Mouse (Mus musculus) midbrain, embryonic 16.5 days (tissue): ENCODE measurements at regions not wholly inside any gene's neighbourhood (a gene's known extent, or its start where the extent isn't known, plus 50 kb on each side); places are given as distances from the start of the nearest gene placed in this dataset.

ENCODE experiments used
- ATAC-seq: fragments of 200-750 bp; cut with Nextera tagmentation; 2 replicates; pipeline ENCODE4 v1.8.0; 2017; ENCODE audit warnings: moderate TSS enrichment
- H3K27ac ChIP-seq: fragments of 300-500 bp; sonication (generic); 2 replicates; pipeline ENCODE4 v1.5.1; 2014; ENCODE audit warnings: mild to moderate bottlenecking, low read length, mixed read lengths
- H3K27me3 ChIP-seq: fragments of 300-500 bp; sonication (generic); 2 replicates; pipeline ENCODE4 v1.6.1; 2014; ENCODE audit warnings: low read depth, low read length, mixed read lengths; ENCODE audit not compliant: control insufficient read depth, insufficient read depth
- H3K36me3 ChIP-seq: fragments of 300-500 bp; sonication (generic); 2 replicates; pipeline ENCODE4 v1.6.1; 2014; ENCODE audit warnings: mild to moderate bottlenecking, low read length, moderate library complexity, mixed read lengths; ENCODE audit not compliant: control insufficient read depth, insufficient read depth
- H3K4me1 ChIP-seq: fragments of 300-500 bp; sonication (generic); 2 replicates; pipeline ENCODE4 v1.6.1; 2014; ENCODE audit warnings: mild to moderate bottlenecking, low read length, mixed read lengths; ENCODE audit not compliant: control insufficient read depth, insufficient read depth
- H3K4me2 ChIP-seq: fragments of 300-500 bp; sonication (generic); 2 replicates; pipeline ENCODE4 v1.6.1; 2014; ENCODE audit warnings: mild to moderate bottlenecking, low read length, mixed read lengths
- H3K4me3 ChIP-seq: fragments of 300-500 bp; sonication (generic); 2 replicates; pipeline ENCODE4 v1.5.1; 2014; ENCODE audit warnings: low read depth, mild to moderate bottlenecking, low read length, moderate library complexity, mixed read lengths
- H3K9ac ChIP-seq: fragments of 300-500 bp; sonication (generic); 2 replicates; pipeline ENCODE4 v1.6.1; 2014; ENCODE audit warnings: low read depth, low read length, mixed read lengths
- H3K9me3 ChIP-seq: fragments of 300-500 bp; sonication (generic); replicated peaks from 2 replicates; pipeline ENCODE4 v1.6.1; 2014; ENCODE audit warnings: mild to moderate bottlenecking, low read length, mixed read lengths; ENCODE audit not compliant: control insufficient read depth, poor library complexity, severe bottlenecking
- WGBS: fragments of 180-500 bp; shearing (Covaris S2); extraction: QIAGEN DNeasy Blood & Tissue Kit; methylation state at CpG from one replicate; pipeline ENCODE4 v1.1.7; 2014; 5-methylcytosine and 5-hydroxymethylcytosine counted together

- Histone ChIP-seq H3K27me3 (0 out of 2 replicates have a peak, but pooled peaks cover 2% of the 10 kb centered on the region), H3K4me1 (peaks cover 12% of the 10 kb centered on the region), H3K4me3 (no peak overlapping the region), H3K4me2 (peak overlapping the region; percentile 31), H3K36me3 (no peaks in the 10 kb centered on the region), H3K27ac (no peak overlapping the region), H3K9me3 (no peaks in the 10 kb centered on the region), H3K9ac (no peak overlapping the region)
- 24% methylated on average over 3 of the region's 3 CpGs for WGBS
- ATAC-seq = no peak
These were observed 261.0 kb downstream of the Fzd1 start for GRCm38 (mm10) chr5:4496907-4497200.

- H3K9ac ChIP-seq = no peak overlapping the region
- 0 out of 2 replicates have a peak, but pooled peaks cover 2% of the 10 kb centered on the region for H3K27me3 ChIP-seq
- H3K27ac ChIP-seq = no peak overlapping the region
- peak; percentile 84 for ATAC-seq
- H3K4me2 ChIP-seq = peak overlapping the region; percentile 31
- 8% methylated on average over 20 of the region's 20 CpGs for WGBS
- H3K4me3 ChIP-seq = no peak overlapping the region
- H3K4me1 ChIP-seq = peaks cover 12% of the 10 kb centered on the region
- no peaks in the 10 kb centered on the region for H3K36me3 ChIP-seq
- H3K9me3 ChIP-seq = no peaks in the 10 kb centered on the region
These were observed 261.5 kb downstream of the Fzd1 start for GRCm38 (mm10) chr5:4496132-4496906.

GRCm38 (mm10) chr5:4495482-4495881, 262.4 kb downstream of the Fzd1 start:
- Histone ChIP-seq H3K27ac (no peak overlapping the region), H3K27me3 (0 out of 2 replicates have a peak, but pooled peaks cover 2% of the 10 kb centered on the region), H3K4me1 (peaks cover 12% of the 10 kb centered on the region), H3K4me2 (no peak overlapping the region), H3K4me3 (no peak overlapping the region), H3K9ac (no peak overlapping the region), H3K36me3 (no peaks in the 10 kb centered on the region), H3K9me3 (no peaks in the 10 kb centered on the region)
- 43% methylated on average over 6 of the region's 6 CpGs for WGBS
- peak; percentile 61; the same call in 1 of the 2 replicates for ATAC-seq

- H3K4me3 ChIP-seq = no peak overlapping the region
These were observed 271.3 kb downstream of the Fzd1 start for GRCm38 (mm10) chr5:4486391-4487132.

GRCm38 (mm10) chr5:4485542-4486390, 272.1 kb downstream of the Fzd1 start:
- Histone ChIP-seq H3K4me2 (0 out of 2 replicates have a peak overlapping the region, but pooled peaks have one; percentile 29), H3K9ac (no peak overlapping the region), H3K9me3 (no peaks in the 10 kb centered on the region), H3K27ac (peak overlapping the region; percentile 62), H3K27me3 (no peaks in the 10 kb centered on the region), H3K4me1 (peaks cover 21% of the 10 kb centered on the region), H3K36me3 (no peaks in the 10 kb centered on the region), H3K4me3 (no peak overlapping the region)
- ATAC-seq = peak; percentile 90
- WGBS = 19% methylated on average over 10 of the region's 10 CpGs

More at GRCm38 (mm10) chr5:4486391-4487132, 271.3 kb downstream of the Fzd1 start:
- ATAC-seq = peak; percentile 69
- H3K36me3 ChIP-seq = no peaks in the 10 kb centered on the region
- no peak overlapping the region for H3K9ac ChIP-seq
- 77% methylated on average over 4 of the region's 4 CpGs for WGBS
- no peaks in the 10 kb centered on the region for H3K9me3 ChIP-seq
- H3K27ac ChIP-seq = peak overlapping the region; percentile 62; the same call in 1 of the 2 replicates
- no peaks in the 10 kb centered on the region for H3K27me3 ChIP-seq
- no peak overlapping the region for H3K4me2 ChIP-seq
- peaks cover 21% of the 10 kb centered on the region for H3K4me1 ChIP-seq

GRCm38 (mm10) chr5:4484780-4485179, 273.1 kb downstream of the Fzd1 start:
- Histone ChIP-seq H3K4me1 (peaks cover 21% of the 10 kb centered on the region), H3K9ac (peak overlapping the region; percentile 5; the same call in 1 of the 2 replicates), H3K4me2 (no peak overlapping the region), H3K36me3 (no peaks in the 10 kb centered on the region), H3K4me3 (no peak overlapping the region), H3K27ac (peak overlapping the region; percentile 79), H3K9me3 (no peaks in the 10 kb centered on the region), H3K27me3 (no peaks in the 10 kb centered on the region)
- ATAC-seq = peak; percentile 65
- WGBS = 10% methylated on average over 6 of the region's 6 CpGs

- Histone ChIP-seq H3K9me3 (no peaks in the 10 kb centered on the region), H3K36me3 (no peaks in the 10 kb centered on the region), H3K27me3 (no peaks in the 10 kb centered on the region), H3K4me1 (peaks cover 21% of the 10 kb centered on the region), H3K9ac (no peak overlapping the region), H3K4me3 (no peak overlapping the region), H3K27ac (peak overlapping the region; percentile 79), H3K4me2 (no peak overlapping the region)
- 0 out of 2 replicates have a peak, but pooled peaks have one; percentile 6 for ATAC-seq
- WGBS = 41% methylated on average over 1 of the region's 1 CpGs
These were observed 273.7 kb downstream of the Fzd1 start for GRCm38 (mm10) chr5:4484151-4484550.

GRCm38 (mm10) chr5:4474255-4474654, 282.1 kb downstream of the Mterf1b start:
- H3K4me3 ChIP-seq = no peak overlapping the region
- WGBS = 86% methylated on average over 2 of the region's 2 CpGs
- H3K27me3 ChIP-seq = no peaks in the 10 kb centered on the region
- H3K27ac ChIP-seq = no peak overlapping the region
- H3K9me3 ChIP-seq = no peaks in the 10 kb centered on the region
- H3K36me3 ChIP-seq = no peaks in the 10 kb centered on the region
- ATAC-seq = no peak
- H3K4me2 ChIP-seq = no peak overlapping the region
- no peaks in the 10 kb centered on the region for H3K4me1 ChIP-seq
- no peak overlapping the region for H3K9ac ChIP-seq
